Mouse (Mus musculus): Measurements from ENCODE around the gene Gpc3.

GRCm38 (mm10) chrX:52245694-52246297, 368.0 kb downstream of the Gpc3 start:
- TF ChIP-seq RAD21 (IDR thresholded peaks at IDR 0.05; ENCODE audit: low read depth, low read length) (no peak), EP300 (IDR thresholded peaks at IDR 0.05; ENCODE audit: low read length) (no peak), CTCF (conservative IDR thresholded peaks at IDR 0.05 in 1 of 2, IDR thresholded peaks at IDR 0.05 in 1 of 2; ENCODE audit: low read depth in 2 of 2, low read length in 2 of 2) (no peak), BHLHE40 (IDR thresholded peaks at IDR 0.05; ENCODE audit: low read depth, low read length) (no peak), POLR2A (IDR thresholded peaks at IDR 0.05; ENCODE audit: low read depth, low read length) (no peak), ZC3H11A (IDR thresholded peaks at IDR 0.05; ENCODE audit: low read depth, low read length) (no peak), CHD1 (IDR thresholded peaks at IDR 0.05; ENCODE audit: low read depth, low read length) (no peak), USF2 (conservative IDR thresholded peaks at IDR 0.05; ENCODE audit: low read depth, low read length) (no peak), TBP (conservative IDR thresholded peaks at IDR 0.05; ENCODE audit: low read depth, low read length) (no peak), UBTF (IDR thresholded peaks at IDR 0.05; ENCODE audit: low read depth, low read length) (no peak), ZNF384 (IDR thresholded peaks at IDR 0.05; ENCODE audit: low read depth, low read length) (no peak)

Data from CH12.LX (cell line).